Comparison of ENCODE assay signal across 11 mouse cellular contexts in genomic region chr19:23106859-23107258, GRCm38 (mm10).
"Had no signal": no experiment of that assay in that cellular context is flagged by ENCODE, and none has a peak within 500 bp of the region (broad histone marks: within the 10 kb centered on the region; RNA-seq: fewer than 3 reads in every experiment).

No protein-coding gene starts in this region.

- H3K9me3 ChIP-seq: limb, embryonic 15.5 days; liver, embryonic 12.5 days; midbrain, embryonic 12.5 days; neural tube, embryonic 15.5 days; stomach, embryonic 15.5 days had no signal

- ATAC-seq: liver, embryonic 12.5 days had no signal

- H3K27ac ChIP-seq: limb, embryonic 15.5 days; liver, embryonic 12.5 days; midbrain, embryonic 12.5 days; neural tube, embryonic 15.5 days; stomach, embryonic 15.5 days had no signal

- H3K36me3 ChIP-seq: limb, embryonic 15.5 days; liver, embryonic 12.5 days; midbrain, embryonic 12.5 days; neural tube, embryonic 15.5 days; stomach, embryonic 15.5 days had no signal

- DNase-seq: kidney, adult 8-10 months; kidney, postnatal 25 days; layer of hippocampus, postnatal 36 days; lung, embryonic 14.5 days; thymus, postnatal 14 days had no signal

- H3K4me3 ChIP-seq: limb, embryonic 15.5 days; liver, embryonic 12.5 days; midbrain, embryonic 12.5 days; myocyte; neural tube, embryonic 15.5 days; stomach, embryonic 15.5 days had no signal

- H3K9ac ChIP-seq: limb, embryonic 15.5 days; liver, embryonic 12.5 days; lung, embryonic 14.5 days; midbrain, embryonic 12.5 days; neural tube, embryonic 15.5 days; stomach, embryonic 15.5 days had no signal

- H3K27me3 ChIP-seq: limb, embryonic 15.5 days; liver, embryonic 12.5 days; midbrain, embryonic 12.5 days; neural tube, embryonic 15.5 days; stomach, embryonic 15.5 days had no signal

- H3K4me2 ChIP-seq: limb, embryonic 15.5 days; liver, embryonic 12.5 days; lung, embryonic 14.5 days; midbrain, embryonic 12.5 days; neural tube, embryonic 15.5 days; stomach, embryonic 15.5 days had no signal

- H3K4me1 ChIP-seq: limb, embryonic 15.5 days; liver, embryonic 12.5 days; midbrain, embryonic 12.5 days; stomach, embryonic 15.5 days had no signal
